Mouse (Mus musculus): ENCODE measurements around the gene Cdrt4.

DNA sequence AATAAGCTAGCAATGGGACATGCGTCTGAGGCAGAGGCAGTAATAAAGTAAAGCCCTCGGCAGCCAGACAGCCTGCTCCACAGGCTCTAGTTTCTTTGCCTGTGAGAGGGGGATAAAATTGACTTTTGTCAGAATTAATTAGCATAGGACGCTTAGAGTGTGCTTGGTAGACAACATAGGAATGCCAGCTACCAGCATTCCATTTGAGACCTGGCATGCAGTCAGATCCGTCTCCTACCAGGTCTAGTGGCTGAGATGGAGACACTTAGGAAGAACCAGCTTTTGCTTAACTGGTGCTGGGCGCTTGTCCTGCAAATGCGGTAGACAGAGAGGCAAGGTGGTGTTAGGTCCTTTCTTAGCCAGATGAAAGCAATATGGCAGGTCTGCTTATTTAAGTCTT lies 27.9 kb downstream of the Cdrt4 start:
- TF ChIP-seq SMC3 (IDR thresholded peaks at IDR 0.05; ENCODE audit: low read depth, low read length) (no peak), CTCF (IDR thresholded peaks at IDR 0.05 in 2 of 3, conservative IDR thresholded peaks at IDR 0.05 in 1 of 3; ENCODE audit: control insufficient read depth in 1 of 3, insufficient read depth in 1 of 3, low read depth in 2 of 3, low read length in 3 of 3, poor library complexity in 1 of 3, severe bottlenecking in 1 of 3) (no peak), MAX (IDR thresholded peaks at IDR 0.05; ENCODE audit: low read length) (no peak), SIN3A (IDR thresholded peaks at IDR 0.05; ENCODE audit: low read length) (no peak), GATA1 (IDR thresholded peaks at IDR 0.05; ENCODE audit: low read depth, low read length) (no peak), TBP (IDR thresholded peaks at IDR 0.05; ENCODE audit: low read depth, low read length) (no peak), ZNF384 (IDR thresholded peaks at IDR 0.05; ENCODE audit: low read depth, low read length) (no peak), POLR2A (IDR thresholded peaks at IDR 0.05; ENCODE audit: control insufficient read depth in 1 of 2, insufficient read depth in 1 of 2, low read depth in 1 of 2, low read length in 2 of 2, poor library complexity in 1 of 2) (no peak), ELF1 (IDR thresholded peaks at IDR 0.05; ENCODE audit: low read depth, low read length) (no peak)
